Mouse (Mus musculus): Measurements from ENCODE around the gene Tgfbr2.
"Not testable (repeated sequence)": the region's sequence is repeated elsewhere in the genome, so short reads cannot be mapped to it uniquely, and the experiment has no call there.

Tgfbr2 gene

DNA sequence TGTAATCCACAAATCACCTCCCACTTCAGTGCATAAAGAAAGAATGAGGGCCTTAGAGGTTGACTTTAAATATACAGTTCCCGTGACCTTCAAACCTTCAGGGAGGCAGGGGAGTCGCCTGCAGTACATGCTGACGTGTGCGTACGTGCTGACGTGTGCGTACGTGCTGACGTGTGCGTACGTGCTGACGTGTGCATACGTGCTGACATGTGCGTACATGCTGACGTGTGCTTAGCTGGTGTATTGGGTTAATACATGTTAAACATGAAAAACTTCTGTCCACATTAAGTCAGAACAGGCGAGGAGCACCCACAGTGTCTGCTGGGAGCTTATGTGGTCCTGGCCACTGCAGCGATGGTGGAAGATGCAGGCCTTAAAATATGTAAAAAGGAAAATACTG lies 110.4 kb downstream of the Tgfbr2 start:
- no peaks in the 10 kb centered on the region for H3K36me3 ChIP-seq (ENCODE audit: control insufficient read depth, insufficient read depth, low read length, poor library complexity, severe bottlenecking)
- H3K27me3 ChIP-seq (ENCODE audit: control insufficient read depth, insufficient read depth, low read length, poor library complexity, severe bottlenecking), result no peaks in the 10 kb centered on the region
- no peak for DNase-seq (ENCODE audit: low read depth, low spot score)

DNA sequence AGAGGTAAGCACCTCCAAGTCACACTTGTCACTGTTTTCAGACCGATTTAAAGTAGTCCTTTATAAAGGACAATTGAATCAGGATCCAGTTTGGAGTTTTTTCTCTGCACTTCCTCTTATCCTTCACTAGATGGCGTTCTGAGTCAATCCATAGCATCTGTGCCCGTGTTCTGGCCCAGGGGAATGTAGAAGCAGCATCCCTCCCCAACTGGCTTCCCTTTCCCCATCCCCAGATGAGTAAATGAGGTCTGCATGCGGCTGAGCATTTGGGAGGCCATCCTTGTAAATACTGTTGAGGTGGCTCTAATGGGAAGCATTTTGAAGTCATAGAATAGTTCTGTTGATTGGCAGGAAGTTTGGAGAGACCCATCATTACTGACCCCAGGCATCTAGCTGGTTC lies 114.5 kb downstream of the Tgfbr2 start:
- Histone ChIP-seq H3K27me3 (ENCODE audit: control insufficient read depth, insufficient read depth, low read length, poor library complexity, severe bottlenecking) (no peaks in the 10 kb centered on the region), H3K36me3 (ENCODE audit: control insufficient read depth, insufficient read depth, low read length, poor library complexity, severe bottlenecking) (no peaks in the 10 kb centered on the region)
- peak; percentile 58 for DNase-seq (ENCODE audit: low read depth, low spot score)

DNA sequence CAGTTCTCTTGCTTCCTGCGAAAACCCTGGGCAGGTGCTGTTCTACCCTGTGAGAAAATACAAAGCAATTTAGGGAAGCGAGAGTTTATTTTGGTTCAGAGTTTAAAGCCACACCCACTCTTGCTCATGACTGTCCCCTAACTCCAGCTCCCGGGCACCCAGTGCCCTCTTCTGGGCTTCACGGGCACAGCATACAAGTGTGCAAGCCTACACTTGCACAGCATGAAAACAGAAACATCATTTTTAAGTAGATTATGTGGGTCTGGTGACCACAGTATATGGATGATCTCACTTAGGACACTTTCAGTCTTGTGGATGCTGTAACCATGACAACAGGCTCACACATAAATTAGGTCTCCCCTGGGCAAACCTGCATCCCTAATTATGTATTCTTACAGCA lies 116.0 kb downstream of the Tgfbr2 start:
- peak; percentile 88 for DNase-seq (ENCODE audit: low read depth, low spot score)
- no peaks in the 10 kb centered on the region for H3K36me3 ChIP-seq (ENCODE audit: control insufficient read depth, insufficient read depth, low read length, poor library complexity, severe bottlenecking)
- H3K27me3 ChIP-seq (ENCODE audit: control insufficient read depth, insufficient read depth, low read length, poor library complexity, severe bottlenecking), result no peaks in the 10 kb centered on the region

DNA sequence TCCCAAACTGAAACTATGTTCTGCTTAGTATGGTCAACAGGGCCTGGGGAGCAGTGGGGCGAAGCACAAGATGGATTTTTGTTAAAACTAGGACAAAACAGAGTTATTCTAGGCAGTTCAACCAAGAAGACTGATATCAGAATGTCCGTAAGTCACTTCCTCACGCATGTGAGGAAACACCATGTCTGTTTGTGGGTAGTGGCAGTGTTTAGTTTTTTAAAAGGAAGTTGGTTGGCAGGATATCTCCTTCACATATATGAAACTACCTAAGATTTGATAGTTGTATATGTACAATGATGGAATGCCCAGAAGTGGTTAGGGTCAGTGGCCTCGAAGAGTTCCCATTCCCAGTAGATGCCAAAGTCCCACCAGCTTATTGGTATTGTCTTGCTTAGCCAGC lies 116.7 kb downstream of the Tgfbr2 start:
- Histone ChIP-seq H3K27me3 (ENCODE audit: control insufficient read depth, insufficient read depth, low read length, poor library complexity, severe bottlenecking) (no peaks in the 10 kb centered on the region), H3K36me3 (ENCODE audit: control insufficient read depth, insufficient read depth, low read length, poor library complexity, severe bottlenecking) (no peaks in the 10 kb centered on the region)
- DNase-seq (ENCODE audit: low read depth, low spot score), result peak; percentile 36

DNA sequence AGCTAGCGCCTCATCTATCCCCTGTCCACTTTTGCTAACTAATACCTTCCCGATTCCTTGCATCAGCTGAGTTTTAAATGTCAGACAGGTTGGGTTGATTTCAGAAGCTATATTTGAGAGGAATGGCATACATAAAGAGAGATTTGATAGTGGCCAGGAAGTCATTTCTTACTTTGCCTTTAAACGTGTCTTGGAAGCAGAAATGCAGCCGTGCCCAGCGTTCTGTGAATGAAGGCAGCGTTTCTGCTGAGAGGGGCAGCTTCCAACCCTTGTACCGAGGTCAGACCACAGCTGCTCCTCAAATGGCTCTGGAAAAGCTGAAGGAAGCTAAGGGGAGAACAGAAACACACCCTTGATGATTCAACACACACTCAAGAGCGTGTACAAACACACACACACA lies 121.2 kb downstream of the Tgfbr2 start:
- Histone ChIP-seq H3K27me3 (ENCODE audit: control insufficient read depth, insufficient read depth, low read length, poor library complexity, severe bottlenecking) (no peaks in the 10 kb centered on the region), H3K36me3 (ENCODE audit: control insufficient read depth, insufficient read depth, low read length, poor library complexity, severe bottlenecking) (no peaks in the 10 kb centered on the region)
- DNase-seq (ENCODE audit: low read depth, low spot score), result no peak

- Histone ChIP-seq H3K27me3 (ENCODE audit: control insufficient read depth, insufficient read depth, low read length, poor library complexity, severe bottlenecking) (no peaks in the 10 kb centered on the region), H3K36me3 (ENCODE audit: control insufficient read depth, insufficient read depth, low read length, poor library complexity, severe bottlenecking) (no peaks in the 10 kb centered on the region)
- peak; percentile 49 for DNase-seq (ENCODE audit: low read depth, low spot score)
These were observed 125.2 kb downstream of the Tgfbr2 start for GRCm38 (mm10) chr9:116049985-116050384.

GRCm38 (mm10) chr9:116041787-116042186 lies 133.4 kb downstream of the Tgfbr2 start:
- Histone ChIP-seq H3K27me3 (ENCODE audit: control insufficient read depth, insufficient read depth, low read length, poor library complexity, severe bottlenecking) (no peaks in the 10 kb centered on the region), H3K36me3 (ENCODE audit: control insufficient read depth, insufficient read depth, low read length, poor library complexity, severe bottlenecking) (no peaks in the 10 kb centered on the region)
- peak; percentile 70 for DNase-seq (ENCODE audit: low read depth, low spot score)

DNA sequence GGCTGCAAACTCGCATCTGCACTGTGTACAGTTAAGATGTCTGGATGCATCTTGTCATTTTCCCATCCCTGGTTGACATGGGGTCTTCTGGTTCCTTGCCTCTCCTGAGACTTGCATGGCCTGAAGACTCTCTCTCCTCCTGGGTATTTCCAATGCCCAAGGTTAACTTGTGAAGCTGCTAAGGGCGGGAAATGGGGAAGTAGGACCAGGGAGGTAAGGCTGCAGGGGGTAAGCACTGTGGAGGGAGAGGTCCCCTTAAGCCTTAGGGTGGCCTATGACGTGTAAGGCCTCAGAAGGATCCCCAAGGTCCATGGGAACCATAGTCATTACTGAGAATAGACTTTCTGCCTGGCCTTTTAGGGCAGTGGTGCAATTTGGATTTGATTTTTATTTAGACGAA lies 133.8 kb downstream of the Tgfbr2 start:
- no peaks in the 10 kb centered on the region for H3K36me3 ChIP-seq (ENCODE audit: control insufficient read depth, insufficient read depth, low read length, poor library complexity, severe bottlenecking)
- DNase-seq (ENCODE audit: low read depth, low spot score), result no peak

DNA sequence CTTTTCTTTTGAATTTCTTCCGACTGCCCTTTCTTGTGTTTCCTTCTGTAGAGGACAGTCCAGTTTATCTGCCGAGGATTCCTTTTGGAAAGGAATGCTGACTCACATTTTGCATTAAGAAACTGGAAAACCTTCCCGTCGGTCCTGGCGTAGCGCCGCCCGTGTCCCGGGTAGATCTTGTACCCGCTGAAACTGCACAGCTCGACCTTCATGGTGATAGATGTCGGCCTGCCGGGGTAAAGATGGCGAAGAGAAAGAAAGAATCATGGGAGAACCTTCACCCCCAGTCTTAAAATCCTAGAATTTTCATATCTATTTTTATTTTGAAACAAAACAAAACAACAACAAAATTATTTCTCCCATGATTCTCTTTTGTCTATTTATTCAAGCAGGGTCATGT lies 134.3 kb downstream of the Tgfbr2 start:
- DNase-seq (ENCODE audit: low read depth, low spot score); H3K27me3 ChIP-seq (ENCODE audit: control insufficient read depth, insufficient read depth, low read length, poor library complexity, severe bottlenecking); H3K36me3 ChIP-seq (ENCODE audit: control insufficient read depth, insufficient read depth, low read length, poor library complexity, severe bottlenecking): not testable (repeated sequence)

More for the DNA sequence above, 133.8 kb downstream of the Tgfbr2 start:
- H3K27me3 ChIP-seq (ENCODE audit: control insufficient read depth, insufficient read depth, low read length, poor library complexity, severe bottlenecking), result no peaks in the 10 kb centered on the region

GRCm38 (mm10) chr9:116039981-116040380 lies 135.2 kb downstream of the Tgfbr2 start:
- Histone ChIP-seq H3K36me3 (ENCODE audit: control insufficient read depth, insufficient read depth, low read length, poor library complexity, severe bottlenecking) (no peaks in the 10 kb centered on the region), H3K27me3 (ENCODE audit: control insufficient read depth, insufficient read depth, low read length, poor library complexity, severe bottlenecking) (no peaks in the 10 kb centered on the region)
- DNase-seq (ENCODE audit: low read depth, low spot score), result no peak

DNA sequence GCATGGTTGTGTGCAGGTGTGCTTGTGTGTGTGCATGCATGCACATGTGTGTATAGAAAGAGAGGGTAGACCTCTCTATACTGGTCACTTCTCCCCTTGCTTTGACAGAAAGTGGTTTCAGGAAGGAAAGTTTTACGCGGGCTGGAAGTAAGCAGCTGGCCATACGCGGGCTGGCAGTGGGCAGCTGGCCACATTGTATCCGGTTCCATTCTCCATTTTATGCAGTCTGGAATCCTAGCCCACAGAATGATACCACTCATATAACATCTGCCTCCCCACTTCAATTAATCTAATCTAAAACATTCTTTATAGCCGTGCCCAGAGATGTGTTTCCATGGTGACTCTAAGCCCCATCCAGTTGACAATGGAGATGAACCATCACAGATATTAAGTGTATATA lies 136.9 kb downstream of the Tgfbr2 start:
- Histone ChIP-seq H3K27me3 (ENCODE audit: control insufficient read depth, insufficient read depth, low read length, poor library complexity, severe bottlenecking) (no peaks in the 10 kb centered on the region), H3K36me3 (ENCODE audit: control insufficient read depth, insufficient read depth, low read length, poor library complexity, severe bottlenecking) (no peaks in the 10 kb centered on the region)
- no peak for DNase-seq (ENCODE audit: low read depth, low spot score)

Data from splenic B cell, adult 2 months (primary cell).